Mouse (Mus musculus) G1E (cell line): ENCODE results near the gene Magi3. TPM values are rescaled to one million over a fixed set of nuclear protein-coding genes. Genes with fewer than 3 reads are reported as not detected.

ENCODE experiments used
- ATAC-seq: 2 replicates; pipeline ENCODE4 v1.8.0; 2016; ENCODE audit warnings: mild to moderate bottlenecking; ENCODE audit not compliant: insufficient number of reproducible peaks, poor library complexity, low FRiP score, severe bottlenecking; ENCODE audit errors: extremely low read depth
- DNase-seq: peaks from one replicate; pipeline ENCODE4 v3.0.0; 2012; ENCODE audit warnings: low spot score
- H3K27me3 ChIP-seq: 2 replicates; pipeline ENCODE4 v1.6.1; 2012; ENCODE audit warnings: mild to moderate bottlenecking, low read length, inconsistent platforms; ENCODE audit not compliant: insufficient read depth
- H3K36me3 ChIP-seq: replicated peaks from 2 replicates; pipeline ENCODE3; 2012; ENCODE audit warnings: mild to moderate bottlenecking, inconsistent platforms
- H3K4me1 ChIP-seq: 2 replicates; pipeline ENCODE4 v1.6.1; 2012; ENCODE audit warnings: low read depth, low read length, inconsistent platforms, mixed read lengths; ENCODE audit not compliant: insufficient read depth
- H3K4me3 ChIP-seq: 2 replicates; pipeline ENCODE4 v1.5.1; 2012; ENCODE audit warnings: low read depth, mild to moderate bottlenecking, inconsistent platforms, low read length, moderate library complexity, mixed read lengths
- H3K9me3 ChIP-seq: replicated peaks from 2 replicates; pipeline ENCODE4 v1.6.1; 2012; ENCODE audit warnings: inconsistent platforms
- CTCF ChIP-seq: IDR thresholded peaks from 2 replicates; pipeline ENCODE4 v1.5.1; 2012; ENCODE audit warnings: low read depth, low read length, inconsistent platforms, mixed read lengths
- GATA1 ChIP-seq: IDR thresholded peaks from 2 replicates; pipeline ENCODE4 v1.6.1; 2012; ENCODE audit warnings: borderline replicate concordance, low read length, inconsistent platforms, mixed read lengths
- GATA2 ChIP-seq: IDR thresholded peaks from 2 replicates; pipeline ENCODE4 v1.6.1; 2012; ENCODE audit warnings: low read depth, low read length, inconsistent platforms, borderline replicate concordance
- POLR2AphosphoS5 ChIP-seq: IDR thresholded peaks from 2 replicates; pipeline ENCODE4 v1.6.1; 2012; ENCODE audit warnings: low read depth, low read length, inconsistent platforms; ENCODE audit not compliant: insufficient replicate concordance
- TAL1 ChIP-seq: conservative IDR thresholded peaks from 2 replicates; pipeline ENCODE4 v1.6.1; 2012; ENCODE audit warnings: low read depth, low read length, inconsistent platforms, mixed read lengths
- polyA plus RNA-seq: library from polyadenylated mRNA; stranded (reverse); fragments of >175 nt; gene quantifications from 2 replicates; pipeline ENCODE4 v1.2.3, GENCODE M21; 2012
- total RNA-seq, 2 experiments: library from RNA; stranded (forward) in 1 of 2; stranded (reverse) in 1 of 2; fragments of 200-1000 nt in 1 of 2; fragments of >200 nt in 1 of 2; fragmentation: Nextera tagmentation in 1 of 2; gene quantifications; 2 replicates each; pipeline ENCODE4 v1.2.3; 2014 to 2017

Magi3 gene
- total and polyA plus RNA-seq, 3 experiments = 0.16 TPM; not detected in 2

DNA sequence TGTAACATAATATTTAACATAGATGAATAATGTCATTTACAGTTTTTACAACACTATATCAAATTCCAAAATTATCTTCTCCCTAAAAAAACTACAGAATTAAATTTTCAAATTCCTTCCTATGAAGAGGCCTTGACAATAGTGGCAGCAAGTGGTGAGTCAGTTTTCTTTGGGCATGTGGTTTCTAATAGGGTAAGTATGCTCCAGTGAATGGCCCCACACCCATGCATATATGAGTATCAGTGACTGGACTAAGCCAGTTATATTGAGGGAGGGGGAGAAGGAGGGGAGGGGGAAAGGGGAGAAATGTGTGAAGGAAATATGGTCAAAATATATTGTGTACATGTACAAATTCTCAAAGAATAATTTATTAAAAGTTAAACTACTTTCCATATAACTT lies 37.5 kb downstream of the Magi3 start:
- no peaks in the 10 kb centered on the region for H3K9me3 ChIP-seq
- H3K27me3 ChIP-seq = no peaks in the 10 kb centered on the region
- no peak for ATAC-seq
- no peak overlapping the region for H3K4me3 ChIP-seq
- no peak for DNase-seq
- TF ChIP-seq GATA2 = no peak
- no peak for TF ChIP-seq GATA1
- no peak for TF ChIP-seq CTCF
- no peak for TF ChIP-seq TAL1
- TF ChIP-seq POLR2AphosphoS5 = no peak
- H3K4me1 ChIP-seq = no peaks in the 10 kb centered on the region
- H3K36me3 ChIP-seq = no peaks in the 10 kb centered on the region

DNA sequence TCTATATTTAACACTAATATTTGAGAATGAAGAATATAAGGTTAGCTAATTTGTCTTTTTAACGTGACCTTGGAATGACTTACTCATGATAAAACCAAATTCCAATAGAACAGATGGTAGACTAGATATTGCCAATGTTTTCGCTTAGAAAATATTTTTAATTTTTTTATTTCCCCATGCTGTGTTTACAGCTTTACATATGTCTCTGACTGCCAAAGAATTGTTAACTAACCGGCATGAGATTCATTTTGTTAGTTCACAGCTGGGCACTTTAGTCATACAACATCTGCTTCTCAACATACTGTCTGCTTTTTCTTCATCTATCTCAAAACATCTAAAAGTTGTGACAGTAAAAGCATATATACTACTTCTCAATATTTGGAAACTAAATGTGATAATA lies 58.8 kb downstream of the Magi3 start:
- 0 out of 2 replicates have a peak, but pooled peaks cover 2% of the 10 kb centered on the region for H3K27me3 ChIP-seq
- TF ChIP-seq GATA2 = no peak
- TF ChIP-seq CTCF = no peak
- TF ChIP-seq GATA1 = no peak
- no peak for TF ChIP-seq TAL1
- no peak for TF ChIP-seq POLR2AphosphoS5
- H3K36me3 ChIP-seq = no peaks in the 10 kb centered on the region
- H3K4me1 ChIP-seq = no peaks in the 10 kb centered on the region
- DNase-seq = no peak
- H3K4me3 ChIP-seq = no peak overlapping the region
- no peak for ATAC-seq
- no peaks in the 10 kb centered on the region for H3K9me3 ChIP-seq

DNA sequence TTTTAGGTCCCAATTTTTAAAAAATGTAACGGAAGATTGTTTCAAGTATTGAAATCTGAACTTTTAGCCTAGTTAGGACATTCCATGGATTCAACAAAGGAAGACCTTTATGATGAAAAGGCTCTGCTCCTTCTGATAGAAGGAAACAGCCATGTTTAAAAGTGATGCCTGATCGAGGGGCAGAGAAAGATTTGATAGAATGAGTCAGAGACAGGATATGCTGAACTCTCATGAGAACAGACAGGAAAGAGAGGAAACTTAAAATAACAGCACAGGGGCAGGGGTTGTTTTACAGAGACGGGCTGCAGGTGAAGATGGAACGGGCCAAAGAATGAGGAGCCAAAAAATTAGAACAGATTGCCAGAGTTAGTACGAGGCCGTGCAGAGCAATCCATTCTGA lies 59.6 kb downstream of the Magi3 start:
- Histone ChIP-seq H3K27me3 (0 out of 2 replicates have a peak, but pooled peaks cover 2% of the 10 kb centered on the region), H3K4me3 (no peak overlapping the region), H3K9me3 (no peaks in the 10 kb centered on the region), H3K4me1 (no peaks in the 10 kb centered on the region), H3K36me3 (no peaks in the 10 kb centered on the region)
- no peak for DNase-seq
- TF ChIP-seq POLR2AphosphoS5 (no peak), CTCF (no peak), TAL1 (no peak), GATA1 (no peak), GATA2 (no peak)
- no peak for ATAC-seq

DNA sequence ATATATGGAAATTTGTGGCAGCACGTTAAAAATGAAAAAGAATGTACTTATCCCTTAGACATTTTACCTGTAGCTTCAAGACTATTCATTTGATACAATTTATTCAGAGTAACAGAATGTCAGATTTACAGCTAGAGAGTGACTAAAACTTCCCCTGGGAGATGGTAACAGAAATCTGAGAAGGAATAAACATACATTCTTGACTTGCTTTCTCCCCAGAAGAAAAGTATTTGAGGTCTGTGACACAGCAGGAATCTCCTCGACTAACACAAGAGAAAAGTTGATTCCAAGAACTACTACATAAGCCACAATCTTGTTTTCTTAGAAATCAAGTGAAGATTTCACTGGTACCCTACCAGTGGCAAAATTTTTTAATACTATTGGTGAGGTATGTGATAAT lies 70.0 kb downstream of the Magi3 start:
- no peak for DNase-seq
- TF ChIP-seq TAL1 (no peak), CTCF (no peak), GATA1 (no peak), POLR2AphosphoS5 (no peak), GATA2 (no peak)
- Histone ChIP-seq H3K4me1 (no peaks in the 10 kb centered on the region), H3K4me3 (no peak overlapping the region), H3K36me3 (no peaks in the 10 kb centered on the region), H3K9me3 (no peaks in the 10 kb centered on the region), H3K27me3 (no peaks in the 10 kb centered on the region)
- ATAC-seq = no peak

DNA sequence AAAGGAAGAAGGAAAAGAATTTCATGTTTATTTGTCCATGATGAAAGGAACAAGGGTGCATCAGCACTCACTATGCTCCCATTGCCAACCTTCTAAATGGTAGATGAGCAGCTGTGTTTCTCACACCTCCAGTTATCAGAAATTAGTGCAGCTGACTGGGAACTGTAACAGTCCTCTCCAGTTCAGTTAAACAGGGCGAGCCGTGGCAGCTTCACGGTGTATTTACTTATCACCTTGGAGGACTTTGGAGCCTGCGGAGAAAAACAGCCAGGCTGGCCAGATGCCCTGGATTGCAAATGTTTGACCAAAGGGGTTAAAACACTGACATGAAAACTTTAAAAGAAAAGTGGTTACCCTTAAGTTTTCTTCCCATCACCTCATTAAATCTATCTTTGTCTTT lies 77.8 kb downstream of the Magi3 start:
- ATAC-seq (no peak), DNase-seq (no peak)
- H3K4me3 ChIP-seq = no peak overlapping the region
- H3K4me1 ChIP-seq = no peaks in the 10 kb centered on the region
- no peaks in the 10 kb centered on the region for H3K36me3 ChIP-seq
- no peaks in the 10 kb centered on the region for H3K9me3 ChIP-seq
- peaks cover 8% of the 10 kb centered on the region; the same call in 1 of the 2 replicates for H3K27me3 ChIP-seq
- no peak for TF ChIP-seq POLR2AphosphoS5
- no peak for TF ChIP-seq GATA2
- TF ChIP-seq CTCF = no peak
- TF ChIP-seq GATA1 = no peak
- TF ChIP-seq TAL1 = no peak

DNA sequence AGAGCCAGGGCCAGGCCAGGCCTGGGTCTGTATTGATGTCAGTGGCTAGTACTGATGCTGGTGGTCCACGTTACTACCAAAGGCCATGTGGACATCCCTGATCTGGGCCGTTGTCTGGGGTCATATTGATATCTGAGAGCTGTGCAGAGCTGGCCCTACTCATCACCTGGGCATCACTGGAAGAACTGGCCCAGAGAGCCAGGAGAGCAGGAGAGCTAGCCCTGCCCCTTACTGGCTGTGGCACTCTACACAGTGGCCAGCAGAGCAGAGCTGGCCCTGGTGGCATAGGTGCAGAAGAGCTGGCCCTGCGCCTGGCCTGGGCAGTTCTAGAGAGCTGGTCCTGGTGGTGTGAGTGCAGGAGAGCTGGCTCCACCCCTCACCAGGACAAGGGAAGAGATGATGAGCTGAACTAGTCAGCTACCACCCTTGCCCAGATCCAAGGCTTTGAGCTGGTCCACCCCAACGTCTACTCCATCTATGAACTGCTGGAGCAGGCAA lies 81.2 kb downstream of the Magi3 start:
- Histone ChIP-seq H3K4me3 (no peak overlapping the region), H3K36me3 (no peaks in the 10 kb centered on the region), H3K9me3 (no peaks in the 10 kb centered on the region), H3K27me3 (peaks cover 8% of the 10 kb centered on the region; the same call in 1 of the 2 replicates), H3K4me1 (no peaks in the 10 kb centered on the region)
- ATAC-seq = no peak
- no peak for DNase-seq
- TF ChIP-seq GATA2 = no peak
- no peak for TF ChIP-seq TAL1
- TF ChIP-seq POLR2AphosphoS5 = no peak
- TF ChIP-seq CTCF = no peak
- TF ChIP-seq GATA1 = no peak

DNA sequence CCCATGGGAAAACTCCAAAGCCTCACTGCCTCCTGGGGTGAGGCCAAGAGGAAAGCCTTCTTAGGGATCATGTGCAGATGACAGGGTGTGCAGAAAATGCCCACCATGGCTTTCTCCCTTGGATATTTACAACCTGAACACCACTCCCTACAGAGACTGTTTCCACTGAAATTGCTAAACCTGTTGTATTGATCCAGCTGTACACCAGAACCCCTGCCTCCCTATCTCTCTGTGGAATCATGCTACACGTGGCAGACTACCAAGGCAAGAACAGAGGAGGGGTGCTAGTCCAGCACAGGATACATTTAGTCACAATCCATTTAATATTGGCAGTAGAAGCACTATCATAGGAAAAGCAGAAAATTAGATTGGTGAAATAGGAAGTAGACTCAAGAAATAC lies 94.5 kb downstream of the Magi3 start:
- ATAC-seq (no peak), DNase-seq (no peak)
- no peaks in the 10 kb centered on the region for H3K9me3 ChIP-seq
- no peaks in the 10 kb centered on the region for H3K4me1 ChIP-seq
- H3K4me3 ChIP-seq = no peak overlapping the region
- no peaks in the 10 kb centered on the region for H3K36me3 ChIP-seq
- 0 out of 2 replicates have a peak, but pooled peaks cover 4% of the 10 kb centered on the region for H3K27me3 ChIP-seq
- TF ChIP-seq GATA1 = no peak
- TF ChIP-seq POLR2AphosphoS5 = no peak
- no peak for TF ChIP-seq CTCF
- no peak for TF ChIP-seq TAL1
- no peak for TF ChIP-seq GATA2
